Mouse (Mus musculus): ENCODE data around the gene Iffo2. TPM values are rescaled to one million over a fixed set of nuclear protein-coding genes. Genes with fewer than 3 reads are reported as not detected.

Gene Iffo2
- polyA plus RNA-seq, 1 experiment from 2014 or later, result 3.2 TPM

Other genes starting within 250 kb of the Iffo2 start
- 19.3 and 23.3 TPM in 2 replicates for gene Pqlc2, start 219.8 kb upstream of the Iffo2 start, polyA plus RNA-seq (2015; fragmentation: Nextera tagmentation; extraction: Ambion mirVana)
- gene Akr7a5, start 219.8 kb upstream of the Iffo2 start, polyA plus RNA-seq (2015; fragmentation: Nextera tagmentation; extraction: Ambion mirVana), result 170 and 186 TPM in 2 replicates
- 119 and 122 TPM in 2 replicates for gene Mrto4, start 178.0 kb upstream of the Iffo2 start, polyA plus RNA-seq (2015; fragmentation: Nextera tagmentation; extraction: Ambion mirVana)
- gene Emc1, start 178.0 kb upstream of the Iffo2 start, polyA plus RNA-seq (2015; fragmentation: Nextera tagmentation; extraction: Ambion mirVana), result 21.2 TPM in 2 replicates
- gene Ubr4, start 177.9 kb upstream of the Iffo2 start, polyA plus RNA-seq (2015; fragmentation: Nextera tagmentation; extraction: Ambion mirVana), result 52.7 and 59.0 TPM in 2 replicates
- gene Gm21969, start 72.6 kb downstream of the Iffo2 start, polyA plus RNA-seq (2015; fragmentation: Nextera tagmentation; extraction: Ambion mirVana), result not detected in 2 replicates
- gene Aldh4a1, start 92.3 kb downstream of the Iffo2 start, polyA plus RNA-seq (2015; fragmentation: Nextera tagmentation; extraction: Ambion mirVana), result 14.4 and 17.1 TPM in 2 replicates
- not detected in 2 replicates for gene Tas1r2, start 123.0 kb downstream of the Iffo2 start, polyA plus RNA-seq (2015; fragmentation: Nextera tagmentation; extraction: Ambion mirVana)